Mouse (Mus musculus) bone marrow, adult 2 months (tissue): ENCODE data around the gene Ino80b.

Experiments used
- CTCF ChIP-seq: fragments of 200-500 bp; IDR thresholded peaks from 2 replicates; pipeline ENCODE4 v1.5.1; 2011; ENCODE audit warnings: low read length, control low read depth; ENCODE audit not compliant: control insufficient read depth, insufficient read depth
- POLR2A ChIP-seq: fragments of 200-500 bp; IDR thresholded peaks from 2 replicates; pipeline ENCODE4 v1.6.1; 2011; ENCODE audit warnings: low read depth, mild to moderate bottlenecking, control low read depth, low read length, borderline replicate concordance; ENCODE audit not compliant: control insufficient read depth

DNA sequence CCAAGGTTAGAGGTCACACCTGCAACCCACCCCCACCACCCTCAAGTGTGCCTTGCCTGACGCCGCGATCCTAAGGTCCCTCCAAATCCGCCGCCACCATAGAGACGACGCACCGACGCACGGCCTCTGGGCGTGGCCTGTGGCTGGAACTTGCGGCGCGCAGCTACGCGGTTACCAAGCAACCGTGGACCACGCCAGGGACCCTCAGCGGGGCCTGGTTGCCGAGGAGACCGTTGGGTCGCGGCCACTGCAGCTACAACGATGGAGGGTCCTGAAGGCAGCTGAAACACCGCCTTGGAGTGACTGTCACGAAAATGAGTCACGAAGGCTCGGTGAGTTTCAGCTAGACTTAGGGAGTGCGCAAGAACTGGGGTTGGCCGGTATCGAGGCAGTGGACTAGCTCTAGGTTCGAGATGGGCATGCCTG lies 31.0 kb upstream of the Ino80b start, which contains the start of the genes Wdr54 and 1700003E16Rik:
- TF ChIP-seq CTCF, result no peak
- TF ChIP-seq POLR2A, result no peak
